Mouse (Mus musculus) heart, postnatal 0 days (tissue): ENCODE measurements around the gene Nebl.
A peak's percentile ranks its signal among the peaks of the same experiment; 100 is the strongest.

ENCODE experiments used
- CTCF ChIP-seq: IDR thresholded peaks from 2 replicates; pipeline ENCODE4 v1.5.1; 2016; ENCODE audit warnings: antibody characterized with exemption, control low read depth, low read depth
- EP300 ChIP-seq: IDR thresholded peaks from 2 replicates; pipeline ENCODE4 v1.6.1; 2016; ENCODE audit warnings: antibody characterized with exemption, low read depth

- no peak for TF ChIP-seq CTCF
- peak; percentile 88 for TF ChIP-seq EP300
Observed at GRCm38 (mm10) chr2:17523791-17524190, 207.5 kb downstream of the Nebl start.
